Mouse (Mus musculus): ENCODE measurements around the gene Rassf6. TPM values are rescaled to one million over a fixed set of nuclear protein-coding genes. Genes with fewer than 3 reads are reported as not detected.

The Rassf6 gene
- total and polyA plus RNA-seq, 2 experiments from 2014 or later = 2.0 to 2.5 TPM

DNA sequence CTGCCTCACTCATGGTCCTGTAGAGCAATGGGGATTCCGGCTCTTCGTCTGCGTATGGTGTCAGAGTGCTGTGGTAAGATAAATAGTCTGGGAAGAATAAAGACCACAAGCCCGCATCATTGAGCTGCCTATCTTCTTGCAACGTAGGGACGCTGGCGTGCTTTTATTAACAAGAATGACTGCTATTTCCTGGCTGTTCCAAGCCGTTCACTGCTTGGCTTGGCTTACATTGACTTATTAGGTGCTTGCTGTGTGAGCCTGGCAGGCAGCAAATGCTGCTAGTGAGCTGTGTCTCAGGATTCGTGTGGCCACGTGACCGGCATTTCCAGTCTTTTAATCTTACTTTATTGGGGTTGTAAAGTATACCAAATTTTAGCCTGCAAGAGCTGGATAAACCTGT is 31.6 kb downstream of the Rassf6 start:
- DNase-seq (ENCODE audit: low spot score) = no peak
- H3K36me3 ChIP-seq (ENCODE audit: insufficient read depth, low read length) = no peaks in the 10 kb centered on the region
- no peak overlapping the region for H3K9ac ChIP-seq (replicated peaks; ENCODE audit: low read length, poor library complexity, severe bottlenecking)
- no peaks in the 10 kb centered on the region for H3K27me3 ChIP-seq (ENCODE audit: insufficient read depth, low read length)
- no peak for TF ChIP-seq CTCF (IDR thresholded peaks at IDR 0.05)
- WGBS = 78% methylated on average over 11 of the region's 11 CpGs
- H3K4me1 ChIP-seq (ENCODE audit: insufficient read depth, low read length) = no peaks in the 10 kb centered on the region
- H3K4me2 ChIP-seq (ENCODE audit: low read depth, low read length, poor library complexity, severe bottlenecking) = no peak overlapping the region
- no peak overlapping the region for H3K4me3 ChIP-seq (ENCODE audit: low read depth, low read length)
- H3K9me3 ChIP-seq (ENCODE audit: low read length) = no peaks in the 10 kb centered on the region
- no peak overlapping the region for H3K27ac ChIP-seq (ENCODE audit: low read depth, low read length)
- no peak for ATAC-seq (ENCODE audit: low FRiP score)

- WGBS = 54% methylated on average over 13 of the region's 13 CpGs
- DNase-seq (ENCODE audit: low spot score) = peak; percentile 30
- no peaks in the 10 kb centered on the region for H3K27me3 ChIP-seq (ENCODE audit: insufficient read depth, low read length)
- H3K4me1 ChIP-seq (ENCODE audit: insufficient read depth, low read length) = no peaks in the 10 kb centered on the region
- H3K9ac ChIP-seq (replicated peaks; ENCODE audit: low read length, poor library complexity, severe bottlenecking) = 0 out of 2 replicates have a peak overlapping the region, but pooled peaks have one; percentile 10
- TF ChIP-seq CTCF (IDR thresholded peaks at IDR 0.05) = no peak
- ATAC-seq (ENCODE audit: low FRiP score) = no peak
- H3K36me3 ChIP-seq (ENCODE audit: insufficient read depth, low read length) = no peaks in the 10 kb centered on the region
- H3K4me2 ChIP-seq (ENCODE audit: low read depth, low read length, poor library complexity, severe bottlenecking) = no peak overlapping the region
- H3K4me3 ChIP-seq (ENCODE audit: low read depth, low read length) = no peak overlapping the region
- no peak overlapping the region for H3K27ac ChIP-seq (ENCODE audit: low read depth, low read length)
- no peaks in the 10 kb centered on the region for H3K9me3 ChIP-seq (ENCODE audit: low read length)
These were observed 37.0 kb downstream of the Rassf6 start for GRCm38 (mm10) chr5:90603407-90603923.

DNA sequence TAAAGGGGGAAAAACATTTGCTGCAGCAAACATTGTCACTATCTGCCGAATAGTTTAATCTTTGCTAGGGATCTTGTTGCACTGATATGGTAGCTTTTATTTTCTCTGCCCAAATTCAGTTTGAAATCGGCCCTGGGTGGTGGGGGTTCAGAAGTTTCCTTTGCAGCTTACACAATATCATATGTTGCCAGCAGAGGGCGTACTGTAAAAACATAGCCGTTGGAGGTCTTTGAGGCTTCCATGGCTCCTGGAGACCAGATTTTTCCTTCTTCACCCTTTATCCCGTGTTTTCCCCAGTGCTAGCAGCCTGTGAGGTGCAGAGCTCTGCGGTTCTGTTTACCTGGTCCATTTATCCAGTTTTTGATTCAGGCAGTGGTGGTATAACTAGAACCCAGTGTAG is 39.0 kb downstream of the Rassf6 start:
- Histone ChIP-seq H3K27ac (ENCODE audit: low read depth, low read length) (no peak overlapping the region), H3K9me3 (ENCODE audit: low read length) (no peaks in the 10 kb centered on the region), H3K4me1 (ENCODE audit: insufficient read depth, low read length) (no peaks in the 10 kb centered on the region), H3K36me3 (ENCODE audit: insufficient read depth, low read length) (no peaks in the 10 kb centered on the region), H3K4me2 (ENCODE audit: low read depth, low read length, poor library complexity, severe bottlenecking) (no peak overlapping the region), H3K4me3 (ENCODE audit: low read depth, low read length) (no peak overlapping the region), H3K9ac (replicated peaks; ENCODE audit: low read length, poor library complexity, severe bottlenecking) (no peak overlapping the region), H3K27me3 (ENCODE audit: insufficient read depth, low read length) (no peaks in the 10 kb centered on the region)
- WGBS = 17% methylated on average over 6 of the region's 6 CpGs
- ATAC-seq (ENCODE audit: low FRiP score) (no peak; the same call in 1 of the 2 replicates), DNase-seq (ENCODE audit: low spot score) (peak; percentile 78)
- TF ChIP-seq CTCF (IDR thresholded peaks at IDR 0.05) = peak; percentile 82

DNA sequence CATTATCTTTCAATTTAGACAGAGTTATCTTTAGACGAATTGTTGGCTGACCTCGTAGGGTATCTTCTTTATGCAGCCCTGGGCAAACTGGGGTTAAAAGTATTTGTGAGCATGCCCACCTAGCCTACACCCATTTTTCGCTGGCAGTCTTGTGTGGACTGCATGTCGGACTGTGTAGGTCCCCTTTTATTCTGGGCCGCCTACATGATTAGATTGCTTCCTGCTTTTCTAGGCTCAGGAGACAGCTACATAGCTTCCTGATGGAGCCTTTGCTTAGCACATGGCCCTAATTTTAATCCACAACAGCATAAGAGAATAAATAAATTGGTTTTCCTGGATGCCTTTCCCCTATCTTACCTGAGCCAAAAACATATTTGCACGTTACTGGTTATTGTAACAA is 44.3 kb downstream of the Rassf6 start:
- no peak overlapping the region for H3K4me3 ChIP-seq (ENCODE audit: low read depth, low read length)
- ATAC-seq (ENCODE audit: low FRiP score) = no peak
- no peak overlapping the region for H3K27ac ChIP-seq (ENCODE audit: low read depth, low read length)
- no peak for TF ChIP-seq CTCF (IDR thresholded peaks at IDR 0.05)
- H3K4me1 ChIP-seq (ENCODE audit: insufficient read depth, low read length) = no peaks in the 10 kb centered on the region
- H3K36me3 ChIP-seq (ENCODE audit: insufficient read depth, low read length) = no peaks in the 10 kb centered on the region
- H3K4me2 ChIP-seq (ENCODE audit: low read depth, low read length, poor library complexity, severe bottlenecking) = no peak overlapping the region
- no peak overlapping the region for H3K9ac ChIP-seq (replicated peaks; ENCODE audit: low read length, poor library complexity, severe bottlenecking)
- DNase-seq (ENCODE audit: low spot score) = no peak
- H3K9me3 ChIP-seq (ENCODE audit: low read length) = no peaks in the 10 kb centered on the region
- 89% methylated on average over 6 of the region's 6 CpGs for WGBS
- H3K27me3 ChIP-seq (ENCODE audit: insufficient read depth, low read length) = no peaks in the 10 kb centered on the region

GRCm38 (mm10) chr5:90594945-90595344 is 45.5 kb downstream of the Rassf6 start:
- TF ChIP-seq CTCF (IDR thresholded peaks at IDR 0.05) = no peak
- DNase-seq (ENCODE audit: low spot score) (no peak), ATAC-seq (ENCODE audit: low FRiP score) (no peak)
- no peak overlapping the region for H3K9ac ChIP-seq (replicated peaks; ENCODE audit: low read length, poor library complexity, severe bottlenecking)
- H3K27ac ChIP-seq (ENCODE audit: low read depth, low read length) = no peak overlapping the region
- no peaks in the 10 kb centered on the region for H3K4me1 ChIP-seq (ENCODE audit: insufficient read depth, low read length)
- 89% methylated on average over 13 of the region's 13 CpGs for WGBS
- no peaks in the 10 kb centered on the region for H3K27me3 ChIP-seq (ENCODE audit: insufficient read depth, low read length)
- no peaks in the 10 kb centered on the region for H3K36me3 ChIP-seq (ENCODE audit: insufficient read depth, low read length)
- H3K9me3 ChIP-seq (ENCODE audit: low read length) = no peaks in the 10 kb centered on the region
- H3K4me2 ChIP-seq (ENCODE audit: low read depth, low read length, poor library complexity, severe bottlenecking) = no peak overlapping the region
- no peak overlapping the region for H3K4me3 ChIP-seq (ENCODE audit: low read depth, low read length)

DNA sequence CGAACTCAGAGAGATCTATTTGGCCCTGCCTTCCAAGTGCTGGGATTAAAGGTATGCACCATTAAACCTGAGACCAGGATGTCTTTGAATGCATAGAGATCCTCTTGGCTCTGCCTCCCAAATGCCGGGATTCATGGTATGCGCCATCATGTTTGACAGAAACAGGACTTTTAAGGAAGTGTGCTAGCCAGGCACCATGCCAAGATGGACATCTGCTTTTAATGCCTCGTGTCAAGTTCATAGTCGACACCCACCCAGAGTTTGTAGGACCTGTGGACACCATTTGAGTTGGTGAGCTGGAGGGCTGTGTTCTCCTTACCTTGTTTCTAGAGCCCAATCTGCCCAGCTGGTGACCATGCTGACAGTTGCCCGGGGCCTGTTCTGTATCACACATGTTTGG is 48.5 kb downstream of the Rassf6 start:
- WGBS = 88% methylated on average over 6 of the region's 6 CpGs
- TF ChIP-seq CTCF (IDR thresholded peaks at IDR 0.05) = no peak

More for the DNA sequence above, 48.5 kb downstream of the Rassf6 start:
- Histone ChIP-seq H3K4me2 (ENCODE audit: low read depth, low read length, poor library complexity, severe bottlenecking) (no peak overlapping the region), H3K36me3 (ENCODE audit: insufficient read depth, low read length) (no peaks in the 10 kb centered on the region), H3K4me1 (ENCODE audit: insufficient read depth, low read length) (no peaks in the 10 kb centered on the region), H3K27me3 (ENCODE audit: insufficient read depth, low read length) (no peaks in the 10 kb centered on the region), H3K9me3 (ENCODE audit: low read length) (no peaks in the 10 kb centered on the region), H3K27ac (ENCODE audit: low read depth, low read length) (no peak overlapping the region), H3K9ac (replicated peaks; ENCODE audit: low read length, poor library complexity, severe bottlenecking) (no peak overlapping the region), H3K4me3 (ENCODE audit: low read depth, low read length) (no peak overlapping the region)
- ATAC-seq (ENCODE audit: low FRiP score) = no peak
- no peak for DNase-seq (ENCODE audit: low spot score)

All from midbrain, postnatal 0 days (tissue).